Mouse (Mus musculus) layer of hippocampus, postnatal 36 days (tissue): ENCODE results near the gene Ripor2. TPM values are rescaled to one million over a fixed set of nuclear protein-coding genes. Genes with fewer than 3 reads are reported as not detected.

Source experiments
- DNase-seq, 2 experiments: peaks; one replicate each; pipeline ENCODE4 v3.0.0; 2022
- total RNA-seq, 2 experiments: library from RNA; stranded (reverse); gene quantifications; 2 replicates each; pipeline ENCODE4 v1.2.3; 2021

The Ripor2 gene
- total RNA-seq = 10 to 100 TPM; 75.7 to 81.1 TPM

DNA sequence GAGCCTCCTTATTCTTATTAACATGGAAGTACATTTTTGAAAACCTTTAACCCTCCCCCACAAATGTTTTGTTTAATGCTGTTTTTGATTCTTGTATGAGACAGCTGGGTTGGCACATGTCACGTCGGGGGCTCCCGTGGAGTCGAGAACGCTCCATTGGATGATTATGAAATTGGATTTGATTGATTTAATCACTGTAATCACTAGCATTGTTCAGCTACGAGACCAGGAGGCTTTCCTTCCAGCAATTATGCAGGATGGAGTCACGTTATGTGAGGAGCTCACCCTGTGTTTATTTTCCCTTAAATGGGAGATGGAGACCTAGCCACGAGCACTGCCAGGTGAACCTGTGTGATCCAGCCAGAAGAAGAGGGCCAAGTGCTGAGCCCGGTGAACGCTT, at the start of gene Ripor2:
Gene Ripor2 (plus strand): TSS at position 357 of the 400 bp plus-strand sequence.
- no peak for DNase-seq

DNA sequence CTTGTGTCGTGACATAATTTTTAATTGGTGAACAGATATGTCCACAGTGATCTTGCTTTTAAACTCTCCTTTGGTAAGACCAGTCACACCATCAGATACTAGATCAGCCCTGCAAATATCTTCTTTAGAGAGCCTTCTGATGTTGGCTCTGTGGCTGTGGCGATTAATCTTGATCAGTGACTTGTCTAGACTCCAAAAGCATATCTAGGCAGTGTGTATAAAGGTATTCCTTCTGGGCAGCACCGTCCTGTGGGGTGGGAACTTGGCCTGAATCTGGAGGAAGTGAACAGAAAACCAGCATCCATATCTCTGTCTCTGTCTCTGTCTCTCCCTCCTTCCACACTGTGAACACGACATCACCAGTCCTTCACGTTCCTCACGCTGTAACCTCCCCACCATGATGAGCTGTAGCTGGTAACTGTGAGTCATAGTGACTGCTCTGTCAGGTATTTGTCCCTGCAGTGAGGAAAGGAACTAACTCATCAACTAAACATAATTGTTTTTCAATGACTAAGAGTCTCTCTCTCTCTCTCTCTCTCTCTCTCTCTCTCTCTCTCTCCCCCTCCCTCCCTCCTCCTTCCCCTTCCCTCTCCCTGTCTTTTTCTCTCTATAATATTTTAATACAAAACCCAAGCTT, 45.3 kb upstream of the Ripor2 start:
- no peak for DNase-seq

DNA sequence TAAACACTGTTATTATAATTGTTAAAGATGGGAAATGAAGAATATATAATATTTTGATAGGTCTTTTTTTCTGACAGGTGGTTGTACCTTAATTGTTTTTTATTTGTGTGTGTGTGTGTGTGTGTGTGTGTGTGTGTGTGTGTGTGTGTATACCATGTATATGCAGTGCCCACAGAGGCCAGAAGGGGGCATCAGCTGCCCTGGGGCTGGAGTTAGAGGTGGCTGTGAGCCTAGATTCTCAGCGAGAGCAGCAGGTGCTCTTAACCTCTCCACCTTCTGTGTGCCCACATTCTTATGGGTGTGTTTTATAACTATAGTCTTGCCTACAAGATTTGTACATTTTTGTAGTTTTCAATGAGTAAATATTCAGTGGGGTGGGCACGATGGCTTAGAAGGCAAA, 44.0 kb upstream of the Ripor2 start:
- DNase-seq = no peak

DNA sequence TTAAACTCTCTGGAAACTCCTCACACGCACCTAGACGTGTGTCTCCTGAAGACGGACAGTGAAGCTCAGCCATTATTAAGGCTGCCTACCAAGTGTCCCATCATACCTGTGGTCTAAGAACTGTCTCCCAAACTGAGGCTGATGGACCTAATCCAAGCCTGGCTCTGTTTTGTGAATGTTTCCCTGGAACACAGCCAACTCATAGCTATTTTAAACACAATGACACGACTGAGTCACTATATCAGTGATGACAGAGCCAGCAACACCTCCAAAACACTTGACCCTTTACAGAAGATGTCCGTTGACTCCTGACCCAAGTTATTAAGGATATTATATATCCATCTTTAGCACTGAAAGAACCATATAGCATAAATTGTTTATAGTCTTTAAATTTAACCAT, 43.0 kb upstream of the Ripor2 start:
- DNase-seq = no peak

DNA sequence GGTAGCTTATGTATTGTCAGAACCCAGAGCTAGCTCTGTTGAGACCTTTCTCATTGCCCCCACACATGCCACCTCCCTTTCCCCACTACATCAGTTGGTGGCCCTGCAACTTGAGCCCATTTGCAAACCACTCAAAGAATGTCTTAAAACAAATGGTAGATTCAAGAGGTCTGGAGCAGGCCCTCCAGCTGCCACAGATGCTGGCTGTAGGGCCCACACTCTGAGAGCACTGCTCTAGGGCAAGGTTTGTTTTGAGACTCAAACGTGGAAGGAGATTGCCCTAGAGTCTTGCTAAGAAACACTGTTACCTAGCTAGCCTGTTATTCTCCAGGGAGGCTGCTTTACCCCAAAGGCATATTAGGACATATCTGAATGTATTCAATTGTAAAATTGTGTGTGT, 36.3 kb upstream of the Ripor2 start:
- no peak for DNase-seq

DNA sequence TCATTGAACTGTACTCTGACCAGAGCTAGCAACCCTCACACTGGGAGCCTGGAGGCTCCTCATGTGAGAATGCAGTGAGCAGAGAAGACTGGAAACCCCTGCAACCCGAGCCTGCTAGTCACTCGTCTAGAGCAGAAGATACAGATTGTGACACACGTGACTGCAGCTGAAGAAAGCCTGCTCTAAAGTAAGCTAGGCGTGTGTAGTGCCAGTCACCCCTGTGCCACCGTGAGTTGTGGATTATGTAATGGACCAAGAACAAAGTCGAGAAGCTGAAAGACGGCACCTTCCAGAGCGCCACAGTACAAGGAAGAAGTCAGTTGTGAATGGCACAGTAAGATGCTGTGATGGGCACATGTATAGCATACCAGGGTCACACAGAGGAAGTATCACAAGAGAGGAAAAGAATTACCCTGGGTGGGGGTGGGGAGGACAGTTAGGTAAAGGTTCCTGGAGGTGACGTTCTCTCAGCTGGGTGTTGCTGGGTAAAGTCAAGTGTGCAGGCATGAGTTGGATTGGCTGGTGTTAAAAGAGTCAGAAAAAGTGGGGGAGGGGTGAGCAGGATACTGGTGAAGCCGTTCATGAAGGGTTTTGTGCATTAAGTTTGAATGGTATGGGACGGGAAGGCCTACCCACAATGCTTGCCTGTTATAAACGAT, 35.1 kb upstream of the Ripor2 start:
- DNase-seq = no peak

DNA sequence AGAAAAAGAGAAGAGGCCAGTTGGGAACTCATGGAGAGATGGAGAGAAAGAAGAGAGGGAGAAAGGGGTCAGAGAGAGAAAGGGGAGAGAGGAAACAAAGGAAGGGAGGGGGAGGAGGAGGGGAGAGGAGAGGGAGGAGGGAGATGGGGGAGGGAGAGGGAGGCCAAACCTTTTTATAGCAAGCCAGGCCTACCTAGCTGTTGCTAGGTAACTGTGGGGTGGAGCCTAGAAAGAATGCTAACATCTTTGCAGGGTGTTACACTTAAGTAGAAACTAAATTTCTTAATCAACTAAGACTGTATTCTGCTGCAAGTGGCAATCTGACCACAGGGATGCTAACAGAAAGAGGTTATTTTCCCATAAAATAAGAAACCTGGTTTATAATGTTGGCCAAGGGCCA, 33.1 kb upstream of the Ripor2 start:
- DNase-seq = no peak

DNA sequence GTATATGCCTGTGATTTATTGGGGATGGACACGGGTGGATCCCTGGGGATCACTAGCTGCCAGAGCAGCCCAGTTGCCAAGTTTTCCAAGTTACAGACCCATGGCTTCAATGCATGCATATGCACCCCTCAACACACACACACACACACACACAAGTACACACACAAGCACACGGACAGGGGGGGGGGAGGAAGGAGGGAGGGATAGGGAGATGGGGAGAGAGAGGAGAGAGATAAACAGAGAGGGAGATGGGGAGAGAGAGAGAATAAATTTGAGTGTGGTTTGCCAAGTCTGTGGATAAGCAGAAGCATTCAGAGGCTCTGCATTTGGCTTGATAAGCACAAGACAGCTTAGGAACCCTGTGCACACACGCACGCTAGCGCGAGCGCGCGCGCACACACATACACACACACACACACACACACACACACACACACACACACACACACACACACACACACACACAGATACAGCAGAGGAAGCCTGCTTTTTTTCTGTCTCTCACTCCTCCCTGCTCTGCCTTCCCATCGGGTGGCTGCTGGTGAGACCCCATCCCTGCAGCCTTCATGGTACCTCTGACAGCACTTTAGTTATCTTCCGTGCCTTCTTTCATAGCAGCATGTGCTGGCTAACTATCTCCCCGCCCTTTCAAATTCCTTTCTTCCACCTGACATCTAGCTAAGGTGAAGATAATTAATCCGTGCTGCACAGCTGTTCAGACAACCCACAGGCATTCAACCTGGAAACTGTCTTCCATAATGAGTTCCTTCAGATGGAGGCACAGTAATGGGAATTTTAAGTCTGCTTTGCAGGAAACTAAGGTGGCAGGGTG, 30.7 kb upstream of the Ripor2 start:
- no peak for DNase-seq

DNA sequence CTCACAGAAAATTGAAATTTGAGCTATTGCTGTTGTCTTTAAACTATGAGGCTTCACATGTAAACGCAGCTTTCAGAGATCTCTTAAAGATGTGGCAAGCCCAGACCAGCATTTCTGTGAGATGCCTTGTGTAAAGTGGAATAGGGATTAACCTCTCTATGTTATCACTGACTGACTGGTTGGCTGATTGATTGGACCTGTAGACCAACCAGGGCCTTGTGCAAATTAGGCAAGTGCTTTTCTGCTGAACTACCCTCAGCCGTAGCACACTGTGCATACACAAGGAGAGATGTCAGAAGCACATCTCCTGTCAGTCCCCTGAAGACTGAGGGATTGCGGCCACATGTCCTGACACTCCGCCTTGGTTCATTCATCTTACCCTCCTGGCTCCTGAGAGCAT, 29.9 kb upstream of the Ripor2 start:
- DNase-seq = no peak

DNA sequence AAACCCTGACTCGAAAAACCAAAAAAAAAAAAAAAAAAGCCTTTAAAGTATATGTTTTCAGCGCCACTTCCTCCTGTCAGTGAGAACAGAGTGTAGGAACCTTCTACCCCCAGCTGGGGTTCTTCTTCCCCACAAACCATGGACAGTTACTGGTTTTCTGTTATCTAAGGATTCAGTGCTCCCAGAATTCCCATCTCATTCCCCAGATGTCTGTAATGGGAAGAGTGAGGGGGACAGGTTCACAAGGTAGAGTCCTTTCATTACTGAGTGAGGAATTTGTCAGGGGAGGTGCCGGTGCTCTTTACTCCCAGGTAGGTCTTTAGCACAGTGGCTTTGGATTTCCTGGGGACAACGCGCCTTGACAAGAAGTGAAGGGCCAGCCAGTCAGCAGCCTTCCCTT, 20.6 kb upstream of the Ripor2 start:
- no peak for DNase-seq

DNA sequence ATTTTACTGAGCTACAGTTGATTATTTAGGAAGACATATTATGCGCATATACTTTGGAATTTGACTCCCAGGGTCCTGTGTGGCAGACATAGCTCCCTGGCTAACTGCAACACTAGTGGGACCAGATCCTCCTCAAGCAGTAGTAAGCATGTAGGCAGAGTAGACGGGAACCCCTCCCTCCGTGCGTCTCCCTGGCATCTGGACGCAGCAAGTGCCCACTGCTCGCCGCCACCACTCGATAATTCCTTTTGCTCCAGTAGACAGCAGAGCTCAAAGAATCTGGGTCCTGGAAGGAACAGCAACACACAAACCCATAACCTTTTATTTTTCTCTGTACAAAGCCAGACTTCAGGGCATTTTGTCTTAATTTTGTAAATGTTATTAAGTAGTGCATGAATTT, 17.3 kb upstream of the Ripor2 start:
- DNase-seq = no peak

DNA sequence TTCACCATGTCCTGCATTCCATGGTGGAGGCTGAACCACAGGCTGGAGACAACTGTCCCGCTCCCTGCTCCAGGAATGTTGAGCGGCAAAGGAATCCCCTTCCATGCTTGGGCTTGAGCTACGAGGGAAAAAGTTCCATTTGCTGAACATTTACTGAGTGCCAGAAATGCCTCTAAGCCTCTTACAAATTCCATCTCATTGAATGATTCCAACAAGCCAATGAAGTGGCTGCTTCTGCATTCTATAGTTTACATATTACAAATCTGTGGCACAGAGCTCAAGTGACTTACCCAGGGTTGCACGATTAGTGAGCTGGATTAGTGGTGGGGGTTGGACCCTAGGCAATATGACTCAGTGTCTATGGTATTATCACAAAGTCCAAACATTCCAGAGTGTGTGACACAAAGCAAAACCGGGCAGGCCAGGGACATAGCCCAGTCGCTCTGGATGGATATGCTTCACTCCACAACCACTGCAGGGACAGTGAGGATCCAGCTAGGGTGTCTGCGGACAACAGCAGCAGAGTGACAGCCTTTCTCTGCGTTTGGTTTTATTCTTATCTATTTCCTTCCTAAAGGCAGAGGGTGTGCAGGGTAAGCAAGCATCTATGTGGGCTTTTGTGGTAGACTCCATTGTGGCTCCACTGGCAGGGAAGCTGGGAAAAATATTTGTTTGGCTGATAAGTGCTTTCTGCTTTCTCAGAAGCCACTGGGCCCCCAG, 16.6 kb upstream of the Ripor2 start:
- DNase-seq = no peak

DNA sequence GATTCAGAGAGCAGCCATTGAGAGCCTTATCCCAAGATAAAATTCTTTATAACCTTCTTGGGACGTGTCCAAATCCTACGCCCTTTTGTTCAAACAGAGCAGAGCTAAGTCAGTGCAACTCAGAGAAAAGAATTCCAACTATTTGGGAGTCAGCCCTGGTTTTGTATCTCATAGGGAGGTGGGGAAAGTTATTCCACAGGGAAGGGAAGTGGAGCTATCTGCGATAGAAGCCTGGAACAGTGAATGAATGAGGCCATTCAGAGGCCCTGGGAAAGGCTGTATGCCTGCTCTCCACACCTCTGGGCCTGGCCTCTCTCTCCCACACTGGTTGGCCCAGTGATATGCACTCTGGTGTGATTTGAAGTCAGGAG, 16.1 kb upstream of the Ripor2 start:
- DNase-seq = no peak

DNA sequence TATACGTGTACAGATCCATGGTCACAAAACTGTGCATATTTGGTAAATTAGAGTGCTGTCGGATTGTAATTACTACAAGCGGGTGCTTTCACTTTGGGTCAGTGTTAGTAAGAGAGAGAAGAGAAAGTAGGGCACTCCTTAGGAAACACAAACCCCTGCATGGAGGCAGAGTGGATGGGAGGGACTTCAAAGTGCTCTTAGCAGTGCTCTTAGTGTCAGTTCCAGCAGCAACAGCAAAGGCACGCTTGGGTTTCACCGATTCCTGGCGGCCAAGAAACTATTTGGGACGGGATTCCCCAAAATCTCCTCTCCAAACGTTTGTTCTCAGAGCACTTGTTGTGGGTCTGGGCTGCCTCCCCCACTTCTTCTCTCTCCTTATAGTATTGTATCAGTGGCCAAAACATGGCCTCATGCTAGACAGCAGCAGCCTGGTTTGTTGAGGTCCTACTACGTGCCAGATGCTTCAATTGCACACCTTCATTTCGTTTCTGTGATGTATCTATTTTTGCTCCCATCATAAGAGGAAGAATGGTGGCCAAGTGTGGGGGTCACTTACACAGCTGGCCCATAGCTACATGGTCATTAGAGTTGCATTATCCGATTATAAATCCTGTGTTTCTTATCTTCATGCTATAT, 14.7 kb upstream of the Ripor2 start:
- DNase-seq = no peak

DNA sequence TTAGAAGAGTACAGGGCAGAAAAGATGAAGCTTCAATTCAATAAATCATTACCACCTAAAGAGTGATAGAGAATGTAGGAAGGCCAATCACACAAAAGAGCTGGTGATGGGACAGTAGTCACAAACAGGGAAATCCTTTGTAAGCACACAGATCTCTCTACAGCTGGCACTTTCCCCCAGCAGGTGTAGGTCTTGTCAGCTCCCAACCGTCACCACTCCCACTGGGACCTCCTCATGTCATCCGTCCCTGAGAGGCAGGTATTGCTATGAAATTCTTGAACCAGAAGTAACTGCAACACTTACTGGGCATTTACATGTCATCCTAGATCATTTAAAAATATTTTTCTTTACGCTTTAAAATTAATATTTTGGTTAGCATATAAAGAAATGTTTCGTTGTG, 12.9 kb upstream of the Ripor2 start:
- no peak for DNase-seq

DNA sequence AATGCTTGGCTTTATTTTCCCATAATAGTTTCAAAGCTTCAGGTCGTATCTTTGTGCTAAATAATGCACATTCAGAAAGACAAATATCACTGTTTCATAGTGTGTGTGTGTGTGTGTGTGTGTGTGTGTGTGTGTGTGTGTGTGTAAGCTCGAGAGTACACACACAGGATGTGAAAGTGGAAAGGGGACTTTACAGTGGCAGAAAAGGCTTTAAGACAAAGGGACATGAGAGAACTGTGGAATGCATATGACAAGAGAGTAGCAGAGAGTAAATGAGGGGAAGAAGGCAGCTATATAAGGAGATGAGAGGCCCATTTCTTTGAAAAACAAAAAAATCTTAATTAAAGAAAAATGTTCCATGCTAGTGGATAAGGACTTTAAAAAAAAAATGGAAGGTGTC, 11.3 kb upstream of the Ripor2 start:
- no peak for DNase-seq

DNA sequence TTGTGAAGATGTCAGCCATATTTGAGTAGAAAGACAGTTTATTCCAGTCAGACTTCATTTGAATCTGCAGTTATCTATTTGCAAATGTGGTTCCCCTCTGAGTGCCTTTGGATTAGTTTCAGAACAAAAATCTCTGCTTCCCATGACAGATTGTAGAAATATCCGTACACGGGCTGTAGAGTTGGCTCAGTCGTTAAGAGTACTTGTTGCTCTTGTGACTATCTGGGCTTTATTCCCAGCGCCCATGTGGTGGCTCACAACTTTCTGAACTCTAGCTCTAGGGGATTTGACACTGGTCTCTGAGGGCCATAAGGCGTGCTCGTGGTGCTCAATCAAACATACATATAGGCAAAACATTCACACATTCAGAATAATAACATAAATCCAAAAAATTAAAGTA, 10.1 kb upstream of the Ripor2 start:
- DNase-seq = no peak

DNA sequence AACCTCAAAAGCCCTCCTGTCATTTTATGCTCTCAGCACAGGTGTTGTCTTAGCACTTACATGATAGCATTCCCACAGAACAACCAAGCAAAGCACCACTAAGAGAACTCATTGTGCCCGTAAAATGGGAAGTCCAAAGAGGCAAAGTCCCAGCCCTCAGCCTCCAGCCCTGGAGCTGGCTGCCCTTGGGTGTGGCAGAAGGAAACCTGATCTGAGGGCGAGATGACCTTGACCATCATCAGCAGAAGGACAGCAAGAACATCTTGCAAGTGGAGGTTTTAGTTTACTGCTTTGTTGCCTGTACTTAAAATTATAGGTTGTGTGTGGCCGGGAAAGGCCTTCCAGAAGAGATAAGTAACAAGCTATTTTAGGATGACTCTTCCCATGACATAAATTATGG, 6.9 kb upstream of the Ripor2 start:
- DNase-seq = no peak

DNA sequence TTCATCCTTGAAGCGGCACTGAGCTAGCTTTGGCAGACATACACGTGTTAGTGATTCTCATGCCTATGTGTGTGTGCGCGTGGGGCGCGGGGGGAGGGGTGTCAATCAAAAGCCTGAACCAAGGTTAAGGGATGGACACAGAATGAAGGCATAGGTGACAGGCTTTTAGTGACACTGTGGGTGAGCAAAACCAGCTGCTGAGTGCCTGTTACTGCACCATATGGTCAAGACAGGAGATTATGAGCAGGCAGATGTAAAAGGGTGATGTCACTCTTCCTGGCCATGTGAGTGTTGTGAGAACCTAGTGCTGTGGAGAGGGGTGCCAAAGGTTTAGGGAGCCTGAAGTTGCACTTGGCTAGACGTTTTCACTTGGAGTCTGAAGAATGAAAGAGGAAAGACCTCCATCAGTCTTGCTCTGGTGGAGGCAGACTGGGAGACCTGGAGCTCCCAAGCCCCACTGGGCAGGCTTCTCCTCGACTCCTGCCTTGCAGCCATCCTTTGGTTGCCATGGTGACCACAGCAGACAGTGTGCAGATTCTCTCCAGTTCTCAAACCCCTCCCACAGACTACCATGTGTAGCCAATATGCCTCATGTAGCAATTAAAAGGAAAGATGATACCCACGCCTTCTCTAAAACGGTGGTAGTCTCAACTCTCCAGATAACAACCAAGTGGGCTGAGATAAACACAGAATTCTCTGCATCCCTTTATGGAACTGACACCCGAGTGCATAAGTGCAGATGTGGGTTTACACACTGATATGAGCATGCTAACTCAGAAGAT, 5.5 kb upstream of the Ripor2 start:
- peak; percentile 65 to 73 for DNase-seq

DNA sequence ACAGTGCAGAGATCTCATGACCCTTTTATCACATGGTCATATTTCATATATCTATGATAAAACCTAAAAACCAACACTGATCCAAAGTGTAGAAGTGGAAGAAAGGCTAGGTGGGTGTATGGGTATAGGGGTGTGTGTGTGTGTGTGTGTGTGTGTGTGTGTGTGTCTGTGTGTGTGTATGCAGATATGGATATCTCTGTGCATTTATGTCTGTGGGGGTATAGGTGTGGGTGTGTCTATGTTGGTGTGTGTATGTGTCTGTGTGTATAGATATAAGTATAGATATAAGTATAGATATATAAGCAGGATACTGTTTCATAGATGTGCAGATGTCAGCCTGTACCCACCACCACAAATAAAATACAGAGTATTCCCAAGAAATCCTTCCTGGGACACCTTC, 3.7 kb upstream of the Ripor2 start:
- no peak for DNase-seq

DNA sequence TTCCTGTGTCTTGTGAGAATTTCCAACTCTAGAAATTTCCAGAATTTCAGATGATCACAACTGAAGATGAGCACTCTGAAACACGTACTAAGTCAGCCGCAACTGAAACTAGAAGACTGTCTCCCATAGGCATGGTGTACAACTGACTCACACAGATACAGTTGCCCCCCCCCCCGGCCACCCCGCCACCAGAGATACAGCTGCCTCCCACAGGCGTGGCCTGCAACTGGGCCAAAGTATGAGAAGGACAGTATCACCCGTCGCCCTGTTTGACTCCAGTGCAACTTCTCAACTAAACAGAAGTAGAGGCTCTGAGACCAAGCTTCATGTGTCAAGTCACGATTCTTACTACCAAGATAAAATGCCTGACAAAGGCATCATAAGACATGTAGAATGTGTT, 1.2 kb upstream of the Ripor2 start:
- no peak for DNase-seq

DNA sequence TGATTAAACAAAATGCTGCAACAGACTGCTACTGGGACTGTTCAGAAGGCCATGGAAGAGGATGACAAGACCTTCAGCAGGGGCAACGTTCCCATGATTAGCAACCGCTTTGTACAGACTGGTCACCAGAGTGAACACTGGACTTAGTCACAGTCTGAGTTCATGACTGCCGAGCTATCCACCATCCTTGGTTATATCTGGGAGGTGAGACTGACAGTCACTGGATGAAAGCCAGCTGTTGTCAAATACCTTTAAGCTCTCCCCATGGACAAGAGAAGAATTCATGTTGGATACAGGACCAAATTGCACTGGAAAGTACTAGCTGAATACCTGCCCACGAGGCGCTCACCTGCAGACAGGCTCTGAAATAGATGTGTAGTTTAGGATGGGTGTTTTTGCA, 2.4 kb downstream of the Ripor2 start:
- DNase-seq = no peak
